Mouse (Mus musculus) limb, embryonic 14.5 days (tissue): ENCODE measurements around the gene Kcnk13. TPM values are rescaled to one million over a fixed set of nuclear protein-coding genes. Genes with fewer than 3 reads are reported as not detected.

Experiments
- ATAC-seq: fragments of 200-750 bp; cut with Nextera tagmentation; 2 replicates; pipeline ENCODE4 v1.8.0; 2017; ENCODE audit warnings: low read depth, moderate number of reproducible peaks, moderate TSS enrichment; ENCODE audit not compliant: low FRiP score
- DNase-seq: peaks from one replicate; pipeline ENCODE4 v3.0.0-alpha.2; 2015; ENCODE audit warnings: low spot score
- H3K27ac ChIP-seq: fragments of 300-500 bp; sonication (generic); replicated peaks from 2 replicates; pipeline ENCODE4 v1.5.1; 2014; ENCODE audit warnings: low read depth, mild to moderate bottlenecking, low read length, moderate library complexity, mixed read lengths
- H3K27me3 ChIP-seq: fragments of 300-500 bp; sonication (generic); 2 replicates; pipeline ENCODE4 v1.6.1; 2014; ENCODE audit warnings: low read length, mixed read lengths; ENCODE audit not compliant: control insufficient read depth, insufficient read depth
- H3K36me3 ChIP-seq: fragments of 300-500 bp; sonication (generic); 2 replicates; pipeline ENCODE4 v1.6.1; 2014; ENCODE audit warnings: mild to moderate bottlenecking, low read length, moderate library complexity, mixed read lengths; ENCODE audit not compliant: control insufficient read depth, insufficient read depth
- H3K4me1 ChIP-seq: fragments of 300-500 bp; sonication (generic); 2 replicates; pipeline ENCODE4 v1.6.1; 2014; ENCODE audit warnings: antibody characterized with exemption, low read length, mixed read lengths; ENCODE audit not compliant: control insufficient read depth, insufficient read depth
- H3K4me2 ChIP-seq: fragments of 300-500 bp; sonication (generic); replicated peaks from 2 replicates; pipeline ENCODE4 v1.6.1; 2014; ENCODE audit warnings: low read depth, mild to moderate bottlenecking, low read length, moderate library complexity; ENCODE audit not compliant: severe bottlenecking
- H3K4me3 ChIP-seq: fragments of 300-500 bp; sonication (generic); replicated peaks from 2 replicates; pipeline ENCODE4 v1.5.1; 2014; ENCODE audit warnings: low read length
- H3K9ac ChIP-seq: fragments of 300-500 bp; sonication (generic); 2 replicates; pipeline ENCODE4 v1.6.1; 2014; ENCODE audit warnings: mild to moderate bottlenecking, low read depth, low read length, moderate library complexity; ENCODE audit not compliant: severe bottlenecking
- H3K9me3 ChIP-seq: fragments of 300-500 bp; sonication (generic); 2 replicates; pipeline ENCODE4 v1.6.1; 2016; ENCODE audit warnings: low read length; ENCODE audit not compliant: control insufficient read depth
- POLR2A ChIP-seq: fragments of 200-500 bp; IDR thresholded peaks from 2 replicates; pipeline ENCODE4 v1.8.0; 2012; ENCODE audit warnings: inconsistent platforms, mild to moderate bottlenecking, moderate library complexity, borderline replicate concordance; ENCODE audit not compliant: insufficient read depth, insufficient read length; ENCODE audit errors: extremely low read depth
- WGBS: fragments of 180-500 bp; shearing (Covaris S2); extraction: QIAGEN DNeasy Blood & Tissue Kit; methylation state at CpG from one replicate; pipeline ENCODE4 v1.1.7; 2014; 5-methylcytosine and 5-hydroxymethylcytosine counted together
- polyA plus RNA-seq, 2 experiments: library from polyadenylated mRNA; depleted of rRNA in 1 of 2; stranded (reverse) in 1 of 2; unstranded in 1 of 2; fragments of >200 nt; fragmentation: Nextera tagmentation in 1 of 2; extraction: Ambion mirVana in 1 of 2; gene quantifications; 2 replicates each; pipeline versions ENCODE4 v1.2.1 to v1.2.3; 2012 to 2014

The Kcnk13 gene
- polyA plus RNA-seq, 2 experiments: 1.7 to 2.4 TPM

GRCm38 (mm10) chr12:100017709-100018108 is 53.4 kb downstream of the Kcnk13 start:
- Histone ChIP-seq H3K27ac (no peak overlapping the region), H3K4me3 (no peak overlapping the region), H3K9ac (no peak overlapping the region), H3K4me1 (no peaks in the 10 kb centered on the region), H3K4me2 (no peak overlapping the region), H3K9me3 (no peaks in the 10 kb centered on the region), H3K36me3 (no peaks in the 10 kb centered on the region), H3K27me3 (no peaks in the 10 kb centered on the region)
- DNase-seq (no peak), ATAC-seq (no peak)
- WGBS: 77% methylated on average over 6 of the region's 6 CpGs
- TF ChIP-seq POLR2A: no peak

- ATAC-seq: no peak
- no peaks in the 10 kb centered on the region for H3K9me3 ChIP-seq
- no peaks in the 10 kb centered on the region for H3K27me3 ChIP-seq
- no peak overlapping the region for H3K9ac ChIP-seq
- H3K4me3 ChIP-seq: no peak overlapping the region
- no peaks in the 10 kb centered on the region for H3K36me3 ChIP-seq
- H3K27ac ChIP-seq: no peak overlapping the region
- no peak overlapping the region for H3K4me2 ChIP-seq
- no peak for TF ChIP-seq POLR2A
- WGBS: 89% methylated on average over 5 of the region's 5 CpGs
- no peaks in the 10 kb centered on the region for H3K4me1 ChIP-seq
- DNase-seq: no peak
Observed at GRCm38 (mm10) chr12:100022490-100022889, 58.2 kb downstream of the Kcnk13 start.

- WGBS: 70% methylated on average over 12 of the region's 12 CpGs
Observed at GRCm38 (mm10) chr12:100023821-100024365, 59.6 kb downstream of the Kcnk13 start.

GRCm38 (mm10) chr12:100025675-100026074 is 61.4 kb downstream of the Kcnk13 start:
- no peak for DNase-seq
- H3K4me1 ChIP-seq: no peaks in the 10 kb centered on the region
- 43% methylated on average over 11 of the region's 11 CpGs for WGBS
- H3K36me3 ChIP-seq: no peaks in the 10 kb centered on the region
- no peak for TF ChIP-seq POLR2A
- no peak overlapping the region for H3K4me2 ChIP-seq
- H3K4me3 ChIP-seq: no peak overlapping the region
- no peaks in the 10 kb centered on the region for H3K9me3 ChIP-seq
- H3K9ac ChIP-seq: no peak overlapping the region
- H3K27ac ChIP-seq: no peak overlapping the region
- ATAC-seq: no peak
- H3K27me3 ChIP-seq: no peaks in the 10 kb centered on the region

More at GRCm38 (mm10) chr12:100023821-100024365, 59.6 kb downstream of the Kcnk13 start:
- Histone ChIP-seq H3K27me3 (no peaks in the 10 kb centered on the region), H3K4me2 (no peak overlapping the region), H3K4me3 (no peak overlapping the region), H3K27ac (no peak overlapping the region), H3K9me3 (no peaks in the 10 kb centered on the region), H3K9ac (no peak overlapping the region), H3K4me1 (no peaks in the 10 kb centered on the region), H3K36me3 (no peaks in the 10 kb centered on the region)
- no peak for DNase-seq
- TF ChIP-seq POLR2A: no peak
- ATAC-seq: no peak

- H3K9me3 ChIP-seq: no peaks in the 10 kb centered on the region
- TF ChIP-seq POLR2A: no peak
- H3K27ac ChIP-seq: no peak overlapping the region
- H3K4me2 ChIP-seq: no peak overlapping the region
- H3K27me3 ChIP-seq: no peaks in the 10 kb centered on the region
- WGBS: 81% methylated on average over 7 of the region's 7 CpGs
- no peaks in the 10 kb centered on the region for H3K4me1 ChIP-seq
- H3K36me3 ChIP-seq: no peaks in the 10 kb centered on the region
- no peak overlapping the region for H3K4me3 ChIP-seq
- ATAC-seq (no peak), DNase-seq (no peak)
- H3K9ac ChIP-seq: no peak overlapping the region
Observed at GRCm38 (mm10) chr12:100026715-100027245, 62.5 kb downstream of the Kcnk13 start.
